9 mouse cellular contexts compared by ENCODE assay signal in the genomic region with DNA sequence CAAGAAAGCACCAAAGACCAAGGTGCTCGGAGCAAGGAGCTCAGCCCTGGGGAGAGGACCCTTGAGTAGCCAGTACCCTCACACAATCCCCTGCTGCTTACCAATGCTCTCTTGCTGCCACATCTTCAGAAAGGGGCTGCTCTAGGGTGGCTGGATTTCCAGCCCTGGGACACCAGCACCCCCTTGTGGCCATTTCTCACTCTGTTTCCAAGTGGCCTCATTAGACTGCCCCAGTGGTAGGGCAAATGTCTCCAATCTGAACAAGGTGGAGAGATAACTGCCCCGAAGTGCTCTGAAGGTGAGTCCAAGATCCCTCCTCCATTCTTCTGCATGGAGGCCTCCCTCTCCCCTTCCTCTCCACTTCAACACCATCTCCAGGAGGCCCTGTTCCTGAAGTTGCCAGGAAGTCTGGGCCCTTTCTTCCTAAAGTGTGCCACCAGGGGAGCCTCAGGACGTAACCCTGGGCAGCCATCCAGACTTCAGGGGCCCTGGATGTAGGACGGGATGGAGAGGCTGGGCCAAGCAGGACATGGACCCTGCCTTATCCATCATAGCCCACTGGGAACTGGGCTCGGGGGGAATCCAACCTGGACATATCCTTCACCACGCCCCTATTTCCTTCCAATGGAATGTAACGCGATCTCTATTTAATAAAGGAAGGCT. TPM values are rescaled to one million over a fixed set of nuclear protein-coding genes. Genes with fewer than 3 reads are reported as not detected.
DNase-seq lines count a peak whose midpoint lies in the region; ATAC-seq lines count a peak whose summit lies in the region.
"Had no signal": no experiment of that assay in that cellular context is flagged by ENCODE, and none has a peak within 500 bp of the region (broad histone marks: within the 10 kb centered on the region; RNA-seq: fewer than 3 reads in every experiment).

No protein-coding gene starts in this region.

- peak; percentile 79 to 90 for DNase-seq in heart, adult 18-20 months
- DNase-seq in cerebellum, postnatal 4 days (ENCODE audit: low spot score in 2 of 2), result peak; percentile 66 to 83
- peak; percentile 93 for DNase-seq in gastrocnemius, postnatal 10 days
- DNase-seq in limb, embryonic 11.5 days (ENCODE audit: low spot score), result peak; percentile 92
- peak; percentile 58 to 87 for DNase-seq in spleen, adult 18-20 months

- H3K27me3 ChIP-seq in heart, embryonic 11.5 days (ENCODE audit: control insufficient read depth, insufficient read depth, low read length), result no peaks in the 10 kb centered on the region
- H3K27me3 ChIP-seq in intestine, embryonic 15.5 days (replicated peaks), result no peaks in the 10 kb centered on the region
- no peaks in the 10 kb centered on the region for H3K27me3 ChIP-seq in limb, embryonic 11.5 days (ENCODE audit: control insufficient read depth, insufficient read depth, low read length)
- no peaks in the 10 kb centered on the region; the same call in 1 of the 2 replicates for H3K27me3 ChIP-seq in midbrain, embryonic 12.5 days

- H3K9ac ChIP-seq in heart, embryonic 11.5 days (ENCODE audit: low read depth, low read length), result no peak overlapping the region
- no peak overlapping the region for H3K9ac ChIP-seq in intestine, embryonic 15.5 days
- H3K9ac ChIP-seq in limb, embryonic 11.5 days (ENCODE audit: low read length), result no peak overlapping the region
- no peak overlapping the region for H3K9ac ChIP-seq in midbrain, embryonic 12.5 days (replicated peaks)

- H3K9me3 ChIP-seq in heart, embryonic 11.5 days (replicated peaks; ENCODE audit: control insufficient read depth, low read length), result no peaks in the 10 kb centered on the region
- H3K9me3 ChIP-seq in intestine, embryonic 15.5 days, result no peaks in the 10 kb centered on the region
- H3K9me3 ChIP-seq in limb, embryonic 11.5 days (ENCODE audit: control insufficient read depth, low read length), result no peaks in the 10 kb centered on the region
- no peaks in the 10 kb centered on the region for H3K9me3 ChIP-seq in midbrain, embryonic 12.5 days

- no peak overlapping the region for H3K4me3 ChIP-seq in heart, embryonic 11.5 days (ENCODE audit: low read depth, low read length)
- H3K4me3 ChIP-seq in intestine, embryonic 15.5 days (replicated peaks), result no peak overlapping the region
- H3K4me3 ChIP-seq in limb, embryonic 11.5 days (ENCODE audit: low read depth, low read length), result no peak overlapping the region
- H3K4me3 ChIP-seq in midbrain, embryonic 12.5 days, result no peak overlapping the region
- H3K4me3 ChIP-seq: myocyte had no signal

- 59% methylated on average over 8 of the region's 8 CpGs for WGBS in heart, embryonic 11.5 days (ENCODE audit: insufficient replicate concordance)
- WGBS in intestine, embryonic 15.5 days, result 68% methylated on average over 8 of the region's 8 CpGs
- 59% methylated on average over 8 of the region's 8 CpGs for WGBS in limb, embryonic 11.5 days
- WGBS in midbrain, embryonic 12.5 days, result 60% methylated on average over 8 of the region's 8 CpGs

- H3K27ac ChIP-seq in heart, embryonic 11.5 days (ENCODE audit: low read depth, low read length), result no peak overlapping the region
- H3K27ac ChIP-seq in intestine, embryonic 15.5 days, result no peak overlapping the region
- H3K27ac ChIP-seq in limb, embryonic 11.5 days (replicated peaks; ENCODE audit: low read depth, low read length), result no peak overlapping the region
- H3K27ac ChIP-seq in midbrain, embryonic 12.5 days (replicated peaks), result no peak overlapping the region

- H3K4me2 ChIP-seq in heart, embryonic 11.5 days, result no peak overlapping the region
- no peak overlapping the region for H3K4me2 ChIP-seq in intestine, embryonic 15.5 days (replicated peaks)
- H3K4me2 ChIP-seq in limb, embryonic 11.5 days (ENCODE audit: low read depth, severe bottlenecking), result no peak overlapping the region
- no peak overlapping the region for H3K4me2 ChIP-seq in midbrain, embryonic 12.5 days (replicated peaks)

- peaks cover 15% of the 10 kb centered on the region for H3K4me1 ChIP-seq in heart, embryonic 11.5 days (ENCODE audit: control insufficient read depth, insufficient read depth, low read length)
- H3K4me1 ChIP-seq in intestine, embryonic 15.5 days (replicated peaks), result peaks cover 17% of the 10 kb centered on the region
- H3K4me1 ChIP-seq in limb, embryonic 11.5 days (ENCODE audit: control insufficient read depth, insufficient read depth, low read length), result no peaks in the 10 kb centered on the region
- no peaks in the 10 kb centered on the region for H3K4me1 ChIP-seq in midbrain, embryonic 12.5 days

- H3K36me3 ChIP-seq in heart, embryonic 11.5 days (ENCODE audit: control insufficient read depth, insufficient read depth, low read length), result peaks cover 3% of the 10 kb centered on the region; the same call in 1 of the 2 replicates
- H3K36me3 ChIP-seq in intestine, embryonic 15.5 days, result no peaks in the 10 kb centered on the region
- H3K36me3 ChIP-seq in limb, embryonic 11.5 days (ENCODE audit: control insufficient read depth, insufficient read depth, low read length), result no peaks in the 10 kb centered on the region
- no peaks in the 10 kb centered on the region for H3K36me3 ChIP-seq in midbrain, embryonic 12.5 days

- ATAC-seq in heart, embryonic 11.5 days (replicated peaks; ENCODE audit: insufficient number of reproducible peaks, low FRiP score, low TSS enrichment), result no peak
- peak; percentile 73 for ATAC-seq in intestine, embryonic 15.5 days
- peak; percentile 53 for ATAC-seq in limb, embryonic 11.5 days (ENCODE audit: insufficient number of reproducible peaks, low FRiP score, low TSS enrichment, low read depth)
- peak; percentile 84 for ATAC-seq in midbrain, embryonic 12.5 days (ENCODE audit: low FRiP score, low read depth)

RNA-seq across cellular contexts. Expression of gene Fads3, which starts 6.5 kb away (rescaled TPM):
- total RNA-seq in heart, adult 18-20 months (2021), result 10 to 100 TPM; 31.8 to 34.9 TPM
- polyA plus RNA-seq in heart, embryonic 11.5 days (2014; fragmentation: Nextera tagmentation; extraction: Ambion mirVana), result 15.8 and 17.9 TPM in 2 replicates
- 1 to 10 TPM; 8.7 to 9.1 TPM for total RNA-seq in gastrocnemius, postnatal 10 days (2021)
- 15.1 and 16.3 TPM in 2 replicates for polyA plus RNA-seq in intestine, embryonic 15.5 days (2015; fragmentation: Nextera tagmentation; extraction: Ambion mirVana)
- polyA plus RNA-seq in limb, embryonic 11.5 days (2014; fragmentation: Nextera tagmentation; extraction: Ambion mirVana), result 2.3 and 3.3 TPM in 2 replicates
- 9.6 and 10.7 TPM in 2 replicates for polyA plus RNA-seq in midbrain, embryonic 12.5 days (2016; fragmentation: Nextera tagmentation; extraction: Ambion mirVana)

RNA-seq across cellular contexts. Expression of gene Rab3il1, which starts 33.4 kb away (rescaled TPM):
- total RNA-seq in heart, adult 18-20 months (2021), result 1 to 10 TPM; 6.6 to 6.8 TPM
- 50.8 and 54.0 TPM in 2 replicates for polyA plus RNA-seq in heart, embryonic 11.5 days (2014; fragmentation: Nextera tagmentation; extraction: Ambion mirVana)
- total RNA-seq in gastrocnemius, postnatal 10 days (2021), result 10 to 100 TPM; 15.0 to 18.9 TPM
- polyA plus RNA-seq in intestine, embryonic 15.5 days (2015; fragmentation: Nextera tagmentation; extraction: Ambion mirVana), result 34.7 and 35.0 TPM in 2 replicates
- 39.8 and 44.5 TPM in 2 replicates for polyA plus RNA-seq in limb, embryonic 11.5 days (2014; fragmentation: Nextera tagmentation; extraction: Ambion mirVana)
- 28.2 and 34.2 TPM in 2 replicates for polyA plus RNA-seq in midbrain, embryonic 12.5 days (2016; fragmentation: Nextera tagmentation; extraction: Ambion mirVana)

RNA-seq across cellular contexts. Expression of gene Best1, which starts 33.5 kb away (rescaled TPM):
- under 1 TPM; 0.12 to 0.13 TPM for total RNA-seq in heart, adult 18-20 months (2021)
- 0.10 and 0.41 TPM in 2 replicates for polyA plus RNA-seq in heart, embryonic 11.5 days (2014; fragmentation: Nextera tagmentation; extraction: Ambion mirVana)
- total RNA-seq in gastrocnemius, postnatal 10 days (2021), result 1 to 10 TPM in 1 of 2 experiments, under 1 TPM in 1; 0.59 to 1.1 TPM
- 0.50 and 0.58 TPM in 2 replicates for polyA plus RNA-seq in intestine, embryonic 15.5 days (2015; fragmentation: Nextera tagmentation; extraction: Ambion mirVana)
- 1.9 and 2.4 TPM in 2 replicates for polyA plus RNA-seq in limb, embryonic 11.5 days (2014; fragmentation: Nextera tagmentation; extraction: Ambion mirVana)
- 1.1 TPM in 2 replicates for polyA plus RNA-seq in midbrain, embryonic 12.5 days (2016; fragmentation: Nextera tagmentation; extraction: Ambion mirVana)

RNA-seq across cellular contexts. Expression of gene Fth1, which starts 54.5 kb away (rescaled TPM):
- 1,000 to 10,000 TPM; 2,847 to 3,135 TPM for total RNA-seq in heart, adult 18-20 months (2021)
- polyA plus RNA-seq in heart, embryonic 11.5 days (2014; fragmentation: Nextera tagmentation; extraction: Ambion mirVana), result 1,994 and 2,294 TPM in 2 replicates
- 1,000 to 10,000 TPM; 2,152 to 2,273 TPM for total RNA-seq in gastrocnemius, postnatal 10 days (2021)
- 1,893 and 1,941 TPM in 2 replicates for polyA plus RNA-seq in intestine, embryonic 15.5 days (2015; fragmentation: Nextera tagmentation; extraction: Ambion mirVana)
- 1,189 and 1,219 TPM in 2 replicates for polyA plus RNA-seq in limb, embryonic 11.5 days (2014; fragmentation: Nextera tagmentation; extraction: Ambion mirVana)
- polyA plus RNA-seq in midbrain, embryonic 12.5 days (2016; fragmentation: Nextera tagmentation; extraction: Ambion mirVana), result 1,351 and 1,421 TPM in 2 replicates
